Mouse (Mus musculus): Measurements from ENCODE around the gene Ak9. TPM values are rescaled to one million over a fixed set of nuclear protein-coding genes. Genes with fewer than 3 reads are reported as not detected.

Ak9 gene
- total RNA-seq, 1 experiment from 2014 or later, result not detected

DNA sequence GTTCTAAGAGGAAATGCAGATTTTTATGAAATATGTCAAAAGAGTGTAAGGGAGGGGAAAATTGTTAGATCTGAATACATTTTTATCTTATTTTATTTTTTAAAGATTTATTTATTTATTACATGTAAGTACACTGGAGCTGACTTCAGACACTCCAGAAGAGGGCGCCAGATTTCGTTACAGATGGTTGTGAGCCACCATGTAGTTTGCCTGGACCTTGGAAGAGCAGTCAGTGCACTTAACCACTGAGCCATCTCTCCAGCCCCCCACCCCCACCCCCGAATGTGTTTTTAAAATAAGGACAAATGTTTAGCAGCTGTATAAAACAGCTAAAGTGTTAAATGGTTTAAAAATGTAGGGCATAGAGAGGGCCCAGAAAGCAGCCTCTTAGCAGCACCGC is 130.8 kb downstream of the Ak9 start:
- ATAC-seq (replicated peaks; ENCODE audit: insufficient number of reproducible peaks, low FRiP score, low TSS enrichment, poor library complexity, severe bottlenecking), result no peak

DNA sequence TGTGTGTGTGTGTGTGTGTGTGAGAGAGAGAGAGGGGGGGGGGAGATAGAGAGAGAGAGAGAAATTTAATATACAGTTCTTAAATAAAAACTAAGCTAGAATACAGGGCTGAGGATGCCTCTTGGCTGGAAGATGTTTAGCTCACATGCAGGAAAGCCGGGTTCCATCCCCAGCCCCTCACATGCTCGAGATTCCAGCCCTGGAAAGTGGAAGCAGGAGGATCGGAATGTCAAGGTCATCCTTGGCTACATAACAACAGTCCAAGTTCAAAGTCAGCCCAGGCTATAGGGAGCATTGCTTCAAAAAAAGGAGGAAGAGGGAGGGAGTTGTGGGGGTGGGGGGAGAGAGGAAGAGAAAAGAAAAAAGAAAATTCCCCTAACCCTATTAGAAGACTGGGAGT is 131.4 kb downstream of the Ak9 start:
- no peak for ATAC-seq (replicated peaks; ENCODE audit: insufficient number of reproducible peaks, low FRiP score, low TSS enrichment, poor library complexity, severe bottlenecking)

DNA sequence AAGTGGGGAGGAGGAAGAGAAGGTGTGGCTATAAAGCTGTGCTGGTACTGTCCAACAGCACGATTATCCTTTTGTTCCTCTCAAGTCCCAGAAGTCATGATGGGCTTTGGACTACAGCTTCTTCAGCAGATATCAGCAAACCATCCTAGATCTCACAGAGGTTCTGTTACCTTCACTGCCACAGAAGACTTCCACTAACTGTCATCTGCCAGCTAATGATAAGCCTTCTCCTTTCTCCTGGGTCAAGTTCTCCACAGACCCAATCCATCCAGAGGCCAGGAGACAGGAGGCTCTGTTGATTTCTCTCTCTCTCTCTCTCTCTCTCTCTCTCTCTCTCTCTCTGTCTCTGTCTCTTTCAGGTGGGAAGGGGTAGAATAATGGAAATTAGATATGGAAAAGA is 144.4 kb downstream of the Ak9 start:
- ATAC-seq (replicated peaks; ENCODE audit: insufficient number of reproducible peaks, low FRiP score, low TSS enrichment, poor library complexity, severe bottlenecking), result no peak

DNA sequence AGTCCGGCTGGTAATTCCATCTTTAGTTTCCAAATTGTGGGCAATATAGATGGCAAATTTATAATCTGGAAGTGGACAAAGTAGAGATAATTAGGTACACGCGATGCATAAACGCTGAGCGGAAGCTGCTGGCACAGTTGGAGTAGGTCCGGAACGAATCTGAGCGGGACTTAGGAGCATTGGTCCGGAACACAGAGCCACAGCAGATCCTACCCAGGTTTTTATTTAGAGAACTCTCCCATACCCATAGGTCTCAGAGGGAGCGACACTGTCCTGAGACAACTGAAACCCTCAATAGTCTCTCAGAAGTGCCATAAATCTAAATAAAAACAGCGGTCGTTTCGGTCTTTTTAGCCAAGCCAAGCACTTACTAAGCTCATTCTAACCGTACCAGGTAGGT is 145.9 kb downstream of the Ak9 start:
- no peak for ATAC-seq (replicated peaks; ENCODE audit: insufficient number of reproducible peaks, low FRiP score, low TSS enrichment, poor library complexity, severe bottlenecking)

DNA sequence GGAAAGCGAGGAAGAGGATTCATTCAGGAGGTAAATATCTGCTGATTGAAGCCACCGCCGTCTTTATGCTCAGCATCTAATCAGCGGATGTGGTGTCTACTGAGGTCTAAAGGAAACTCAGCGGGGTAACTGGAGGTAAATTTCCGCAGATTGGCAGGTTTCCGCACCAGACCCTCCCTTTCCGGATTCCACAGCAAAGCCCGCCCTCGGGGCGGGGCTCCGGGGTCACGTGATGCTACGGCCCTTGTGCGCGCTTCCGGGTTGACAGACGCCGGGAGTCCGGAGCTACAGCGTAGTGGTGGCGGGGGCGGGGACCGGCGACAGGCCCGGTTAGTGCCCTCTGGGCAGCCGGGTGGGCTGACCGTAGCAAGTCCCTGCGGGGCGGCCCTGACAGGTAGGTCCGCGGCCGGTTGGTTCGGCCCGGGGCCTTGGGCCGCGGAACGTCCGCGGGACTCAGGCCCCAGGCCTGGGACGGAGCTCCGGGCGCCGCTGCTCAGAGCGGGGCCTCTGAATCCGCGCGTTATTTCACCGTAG is 146.4 kb downstream of the Ak9 start, which contains the start of gene Zbtb24:
Gene Zbtb24 (plus strand): TSS at position 247 of the 534 bp plus-strand sequence.
- peak; percentile 89 for ATAC-seq (replicated peaks; ENCODE audit: insufficient number of reproducible peaks, low FRiP score, low TSS enrichment, poor library complexity, severe bottlenecking)

DNA sequence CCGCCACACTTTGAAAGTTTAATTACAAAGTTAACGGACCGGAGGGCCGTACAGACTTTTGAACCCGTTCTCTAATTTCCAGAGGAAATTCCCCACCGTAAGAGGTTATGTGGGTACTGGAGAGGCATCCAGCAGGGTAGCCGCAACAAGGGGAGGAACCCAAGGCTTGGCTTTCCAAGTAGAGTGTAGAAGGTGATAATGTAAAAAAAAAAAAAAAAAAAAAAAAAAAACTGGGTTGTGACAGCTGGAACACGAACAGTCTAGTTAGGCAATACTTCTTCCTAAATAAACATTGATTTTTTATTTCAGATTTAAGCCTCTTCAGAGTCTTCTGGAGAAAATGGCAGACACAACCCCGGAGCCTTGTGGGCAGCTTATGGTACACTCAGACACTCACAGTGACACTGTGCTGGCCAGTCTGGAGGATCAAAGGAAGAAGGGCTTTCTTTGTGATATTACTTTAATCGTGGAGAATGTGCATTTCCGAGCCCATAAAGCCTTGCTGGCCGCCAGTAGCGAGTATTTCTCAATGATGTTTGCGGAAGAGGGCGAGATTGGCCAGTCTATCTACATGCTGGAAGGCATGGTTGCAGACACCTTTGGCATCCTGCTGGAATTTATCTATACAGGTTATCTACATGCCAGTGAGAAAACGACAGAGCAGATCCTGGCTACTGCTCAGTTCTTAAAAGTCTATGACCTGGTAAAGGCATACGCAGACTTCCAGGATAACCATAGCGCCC is 147.2 kb downstream of the Ak9 start:
- no peak for ATAC-seq (replicated peaks; ENCODE audit: insufficient number of reproducible peaks, low FRiP score, low TSS enrichment, poor library complexity, severe bottlenecking)

DNA sequence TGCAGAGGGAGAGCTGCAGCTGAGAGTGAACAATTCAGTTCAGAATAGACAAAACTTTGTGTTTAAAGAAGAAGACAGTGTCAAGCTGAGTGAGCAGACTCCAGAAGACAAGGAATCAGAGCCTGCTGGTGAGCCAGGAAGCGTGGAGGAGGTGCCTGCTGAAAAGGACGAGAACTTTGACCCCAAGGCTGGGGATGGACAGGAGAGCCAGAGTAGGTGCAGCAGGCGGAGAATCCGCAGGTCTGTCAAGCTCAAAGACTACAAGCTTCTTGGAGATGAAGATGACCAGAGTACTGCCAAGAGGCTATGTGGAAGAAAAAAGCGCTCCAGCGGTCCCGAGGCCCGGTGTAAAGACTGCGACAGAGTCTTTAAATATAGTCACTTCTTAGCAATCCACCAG is 147.9 kb downstream of the Ak9 start:
- no peak for ATAC-seq (replicated peaks; ENCODE audit: insufficient number of reproducible peaks, low FRiP score, low TSS enrichment, poor library complexity, severe bottlenecking)

DNA sequence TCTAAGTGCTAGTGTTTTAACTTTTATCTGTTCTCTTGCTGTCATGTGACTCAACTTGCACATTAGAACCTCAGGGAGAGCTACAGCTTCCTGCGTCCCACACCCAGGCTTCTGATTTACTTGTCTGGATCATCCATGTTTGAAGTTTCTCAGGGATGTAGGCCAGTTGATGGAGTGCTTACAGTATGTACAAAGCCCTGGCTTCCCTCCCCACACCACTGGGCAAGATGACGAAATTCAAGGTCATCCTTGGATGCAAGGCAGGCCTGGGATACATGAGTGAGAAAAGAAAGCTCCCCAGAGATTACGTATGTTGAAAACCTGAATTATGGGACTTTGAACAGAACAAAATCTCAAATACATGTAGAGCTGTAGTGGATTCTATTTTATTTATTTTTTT is 149.0 kb downstream of the Ak9 start:
- no peak for ATAC-seq (replicated peaks; ENCODE audit: insufficient number of reproducible peaks, low FRiP score, low TSS enrichment, poor library complexity, severe bottlenecking)

DNA sequence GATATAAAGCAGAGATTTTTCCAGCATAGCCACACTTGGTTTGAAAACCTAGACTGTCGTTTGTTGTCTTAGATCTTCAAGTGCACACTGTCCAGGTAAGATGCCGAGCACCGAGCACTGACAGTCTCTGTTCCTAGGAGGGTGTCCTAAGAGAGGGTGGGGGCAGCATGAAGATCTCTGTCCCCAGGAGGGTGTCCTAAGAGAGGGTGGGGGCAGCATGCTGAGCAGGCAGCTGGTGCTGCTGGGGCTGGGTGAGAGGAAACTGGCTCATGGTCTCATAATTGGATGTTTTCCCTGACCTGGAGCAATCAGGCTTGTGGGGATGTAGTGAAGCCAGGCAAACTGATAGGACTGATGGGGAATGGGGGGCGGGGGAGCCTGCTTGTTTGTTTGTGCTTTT is 156.2 kb downstream of the Ak9 start:
- no peak for ATAC-seq (replicated peaks; ENCODE audit: insufficient number of reproducible peaks, low FRiP score, low TSS enrichment, poor library complexity, severe bottlenecking)

DNA sequence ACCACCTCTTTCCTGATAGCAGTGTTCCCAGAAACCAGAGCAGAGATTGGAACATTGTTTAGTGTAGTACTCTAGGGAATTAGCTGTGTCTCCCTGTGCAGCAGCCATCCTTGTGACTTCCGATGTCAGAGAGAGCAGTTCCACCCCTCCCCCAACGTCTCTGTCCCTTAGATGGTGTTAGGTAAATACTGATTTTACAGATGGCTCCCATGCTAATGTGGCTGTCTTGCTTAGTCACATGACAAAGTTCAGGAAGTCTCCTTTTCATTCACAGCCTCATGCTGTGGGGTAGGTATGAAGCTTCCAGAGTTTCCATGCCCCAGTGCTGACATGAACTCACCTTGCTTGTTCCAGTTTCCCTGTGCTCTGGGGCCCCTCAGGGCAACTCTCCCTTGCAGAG is 156.7 kb downstream of the Ak9 start:
- ATAC-seq (replicated peaks; ENCODE audit: insufficient number of reproducible peaks, low FRiP score, low TSS enrichment, poor library complexity, severe bottlenecking), result no peak

DNA sequence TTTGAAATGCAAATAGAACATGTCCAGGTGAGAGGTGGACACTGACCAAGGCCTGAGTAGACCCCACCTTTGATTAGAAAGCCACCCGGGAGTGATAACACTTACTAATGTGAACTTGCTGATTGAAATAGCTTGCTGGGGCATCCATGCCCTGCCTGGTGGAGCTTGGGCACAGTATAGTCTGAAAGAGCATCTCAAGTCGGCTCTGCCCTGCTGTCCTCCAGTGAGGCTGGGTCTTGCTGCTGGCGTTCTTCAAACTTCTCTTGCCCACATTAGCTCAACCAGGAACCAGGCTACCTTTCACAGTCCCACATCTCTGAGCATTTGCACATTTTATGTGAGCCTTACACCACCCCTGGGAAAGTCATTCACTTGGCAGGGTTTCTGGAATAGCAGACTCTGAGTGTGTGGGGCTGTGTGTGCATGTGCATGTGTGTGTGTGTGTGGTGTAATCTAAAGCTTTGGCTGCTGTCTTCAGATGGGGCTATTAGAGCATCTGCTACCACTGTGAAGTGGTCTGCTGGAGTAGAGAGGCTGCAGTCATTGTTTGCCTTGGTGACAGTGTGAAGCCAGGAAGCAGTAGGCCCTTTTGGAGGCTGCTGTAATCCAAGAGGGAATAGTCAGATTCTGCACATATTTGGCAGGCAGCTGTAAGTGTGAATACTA is 157.4 kb downstream of the Ak9 start:
- no peak for ATAC-seq (replicated peaks; ENCODE audit: insufficient number of reproducible peaks, low FRiP score, low TSS enrichment, poor library complexity, severe bottlenecking)

DNA sequence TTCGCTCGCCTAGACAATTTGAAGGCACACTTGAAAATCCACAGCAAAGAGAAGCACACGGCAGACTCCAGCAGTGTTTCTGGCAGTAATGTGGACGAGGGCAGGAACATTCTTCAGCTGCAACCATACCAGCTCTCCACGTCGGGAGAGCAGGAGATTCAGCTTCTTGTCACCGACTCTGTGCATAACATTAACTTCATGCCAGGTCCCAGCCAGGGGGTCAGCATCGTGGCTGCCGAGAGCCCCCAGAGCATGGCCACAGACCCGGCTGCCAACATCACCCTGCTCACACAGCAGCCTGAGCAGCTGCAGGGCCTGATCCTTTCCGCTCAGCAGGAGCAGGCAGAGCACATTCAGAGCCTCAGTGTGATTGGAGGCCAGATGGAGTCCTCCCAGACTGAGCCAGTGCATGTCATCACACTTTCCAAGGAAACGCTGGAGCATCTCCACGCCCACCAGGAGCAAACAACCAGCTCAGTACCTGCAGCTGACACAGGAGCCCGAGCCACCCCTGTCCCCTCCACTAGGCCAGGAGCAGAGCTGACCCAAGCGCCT is 160.7 kb downstream of the Ak9 start:
- ATAC-seq (replicated peaks; ENCODE audit: insufficient number of reproducible peaks, low FRiP score, low TSS enrichment, poor library complexity, severe bottlenecking), result no peak

DNA sequence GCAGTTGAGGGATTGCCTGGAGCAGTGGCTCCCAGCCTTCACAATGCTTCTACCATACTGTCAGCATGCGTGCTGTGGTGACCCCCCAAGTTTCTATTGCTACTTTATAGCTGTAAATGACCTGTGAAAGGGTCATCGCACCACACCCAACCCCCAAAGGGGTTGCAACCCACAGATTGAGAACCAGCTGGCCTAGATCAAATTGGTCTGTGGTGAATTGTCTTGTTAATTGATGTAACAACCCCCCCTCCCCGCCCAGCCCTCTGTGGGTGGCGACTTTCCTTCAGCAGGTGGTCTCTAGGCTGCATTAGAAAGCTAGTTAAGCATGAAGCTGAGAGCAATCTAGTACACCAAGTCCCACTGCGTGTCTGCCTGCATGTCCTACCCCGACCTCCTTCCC is 163.5 kb downstream of the Ak9 start:
- no peak for ATAC-seq (replicated peaks; ENCODE audit: insufficient number of reproducible peaks, low FRiP score, low TSS enrichment, poor library complexity, severe bottlenecking)

DNA sequence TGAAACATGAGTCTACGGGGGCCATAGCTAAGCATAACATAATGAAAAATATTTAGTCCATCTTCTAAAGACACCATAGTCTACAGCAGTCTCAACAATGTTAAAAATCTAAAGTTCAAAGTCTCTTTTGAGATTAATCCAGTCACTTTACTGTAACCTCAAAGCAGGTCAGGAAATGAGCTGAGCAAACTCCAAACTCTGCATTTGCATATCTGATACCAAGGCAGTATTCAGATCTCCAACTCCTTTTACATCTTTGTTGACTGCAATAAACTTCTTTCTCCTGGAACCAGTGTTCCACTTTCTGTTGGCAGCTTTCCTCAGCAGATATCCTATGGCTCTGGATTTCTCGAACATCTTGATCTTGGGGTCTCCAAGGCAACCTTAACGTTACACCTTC is 166.9 kb downstream of the Ak9 start:
- ATAC-seq (replicated peaks; ENCODE audit: insufficient number of reproducible peaks, low FRiP score, low TSS enrichment, poor library complexity, severe bottlenecking), result no peak

DNA sequence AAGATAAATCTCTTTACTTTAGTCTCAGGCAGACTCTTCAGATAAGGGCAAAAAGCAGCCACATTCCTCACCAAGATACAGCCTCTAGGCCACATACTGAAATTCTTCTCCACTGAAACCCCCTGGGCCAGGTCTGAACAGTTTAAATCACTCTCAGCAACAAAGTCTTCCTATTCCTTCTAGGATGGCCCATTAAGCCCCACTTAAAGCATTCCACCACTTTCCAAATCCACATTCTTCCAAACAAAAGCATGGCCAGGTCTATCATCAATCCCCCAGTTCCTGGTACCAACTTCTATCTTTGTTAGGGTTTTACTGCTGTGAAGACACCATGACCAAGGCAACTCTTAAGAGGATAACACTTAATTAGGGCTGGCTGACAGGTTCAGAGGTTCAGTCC is 168.8 kb downstream of the Ak9 start:
- ATAC-seq (replicated peaks; ENCODE audit: insufficient number of reproducible peaks, low FRiP score, low TSS enrichment, poor library complexity, severe bottlenecking), result no peak

DNA sequence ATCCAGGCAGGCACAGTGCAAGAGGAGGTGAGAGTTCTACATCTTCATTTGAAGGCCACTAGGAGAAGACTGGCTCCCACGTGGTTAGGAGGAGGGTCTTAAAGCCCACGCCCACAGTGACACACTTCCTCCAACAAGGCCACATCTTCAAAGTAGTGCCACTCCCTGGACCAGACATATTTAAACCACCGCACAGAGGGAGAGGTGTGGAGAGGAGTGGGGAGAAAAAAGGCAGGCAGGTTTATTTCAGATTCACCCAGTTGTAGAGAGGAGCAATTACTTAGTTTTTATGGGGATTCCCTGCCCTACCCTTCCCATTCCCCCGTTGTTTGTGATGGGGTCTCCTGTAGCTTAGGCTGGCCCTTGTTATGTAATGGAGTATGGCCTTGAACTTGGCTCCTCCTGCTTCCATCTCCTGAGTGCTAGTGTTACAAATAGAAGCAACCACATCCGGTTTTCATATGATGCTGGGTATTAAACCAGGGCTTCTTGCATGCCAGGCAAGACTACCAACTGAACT is 169.2 kb downstream of the Ak9 start:
- ATAC-seq (replicated peaks; ENCODE audit: insufficient number of reproducible peaks, low FRiP score, low TSS enrichment, poor library complexity, severe bottlenecking), result no peak

DNA sequence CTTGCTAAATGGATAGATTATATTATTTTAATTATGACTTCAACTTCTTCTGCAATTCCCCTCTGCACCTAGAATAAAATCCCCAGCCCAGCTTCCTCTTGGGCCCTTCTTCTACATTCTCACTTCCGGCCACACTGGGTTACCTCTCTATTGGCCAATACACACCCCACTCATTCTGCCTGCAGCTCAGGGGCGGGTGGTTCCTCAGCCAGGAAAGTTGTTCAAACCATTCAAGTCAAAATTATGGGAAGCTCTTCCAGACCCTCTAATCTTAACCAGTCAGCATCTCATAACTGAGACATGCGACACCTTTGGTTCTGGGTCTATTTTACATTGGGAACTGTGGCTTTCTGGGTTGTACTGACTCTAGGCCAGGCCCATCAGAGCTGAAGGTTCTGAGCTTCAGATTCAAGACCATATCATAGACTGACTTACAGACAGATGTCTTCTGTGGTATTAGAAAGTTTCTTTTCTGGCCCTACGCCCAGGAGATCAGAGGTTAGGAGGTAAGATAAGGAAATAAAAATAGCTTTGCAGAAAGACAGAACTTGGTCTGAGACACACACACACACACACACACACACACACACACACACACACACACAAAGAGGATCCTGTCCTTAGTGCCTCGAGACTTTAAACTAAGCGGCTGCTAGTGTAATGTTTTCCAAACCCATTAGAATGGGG is 170.1 kb downstream of the Ak9 start:
- ATAC-seq (replicated peaks; ENCODE audit: insufficient number of reproducible peaks, low FRiP score, low TSS enrichment, poor library complexity, severe bottlenecking), result peak; percentile 41

DNA sequence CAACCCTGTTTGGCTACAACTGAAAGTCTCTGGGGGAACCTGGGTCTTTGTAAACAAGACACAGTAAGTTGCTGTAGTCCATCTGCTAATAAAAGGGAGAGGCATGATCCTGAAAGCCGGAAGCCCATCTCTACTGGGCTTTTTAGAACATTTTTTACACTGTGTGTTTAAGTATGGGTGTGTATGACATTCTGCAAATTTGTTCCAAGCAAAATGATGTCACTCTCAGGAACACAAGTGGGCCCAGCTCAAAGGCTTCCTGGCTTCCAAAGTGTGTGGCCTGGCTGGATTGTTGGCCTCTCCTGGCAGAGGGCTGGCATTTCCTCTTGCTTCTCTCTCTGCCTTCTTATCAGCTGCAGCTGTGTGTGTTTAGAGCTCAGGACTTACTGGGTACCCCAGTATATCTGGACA is 171.2 kb downstream of the Ak9 start:
- ATAC-seq (replicated peaks; ENCODE audit: insufficient number of reproducible peaks, low FRiP score, low TSS enrichment, poor library complexity, severe bottlenecking), result no peak

Measured in monocyte, adult 5-6 weeks (primary cell).